In genomic region chr4:149999931-150000555, GRCm38 (mm10) we compare ENCODE assay signal across 11 mouse cellular contexts. TPM values are rescaled to one million over a fixed set of nuclear protein-coding genes. Genes with fewer than 3 reads are reported as not detected.
DNase-seq lines count a peak whose midpoint lies in the region; ATAC-seq and TF ChIP-seq lines count a peak whose summit lies in the region.
"Had no signal": no experiment of that assay in that cellular context is flagged by ENCODE, and none has a peak within 500 bp of the region (broad histone marks: within the 10 kb centered on the region; RNA-seq: fewer than 3 reads in every experiment).

No protein-coding gene starts in this region.

- DNase-seq in cerebellum, postnatal 25 days, result peak; percentile 12 to 21
- DNase-seq in cerebellum, postnatal 36 days, result no peak
- DNase-seq in kidney, adult 9 months, result peak; percentile 42
- no peak for DNase-seq in kidney, postnatal 14 days
- DNase-seq in gastrocnemius, postnatal 10 days, result no peak

- no peaks in the 10 kb centered on the region for H3K36me3 ChIP-seq in limb, embryonic 15.5 days
- H3K36me3 ChIP-seq in forebrain, embryonic 15.5 days, result no peaks in the 10 kb centered on the region
- H3K36me3 ChIP-seq: hindbrain, embryonic 12.5 days; neural tube, embryonic 12.5 days had no signal

- H3K4me1 ChIP-seq in embryonic fibroblast, embryonic 13.5 days (ENCODE audit: control insufficient read depth, insufficient read depth, low read length), result peaks cover 23% of the 10 kb centered on the region
- H3K4me1 ChIP-seq in limb, embryonic 15.5 days, result peaks cover 56% of the 10 kb centered on the region
- H3K4me1 ChIP-seq in forebrain, embryonic 15.5 days, result no peaks in the 10 kb centered on the region
- H3K4me1 ChIP-seq: neural tube, embryonic 12.5 days had no signal

- no peaks in the 10 kb centered on the region for H3K27me3 ChIP-seq in limb, embryonic 15.5 days
- H3K27me3 ChIP-seq in forebrain, embryonic 15.5 days, result no peaks in the 10 kb centered on the region
- H3K27me3 ChIP-seq: hindbrain, embryonic 12.5 days; neural tube, embryonic 12.5 days had no signal

- TF ChIP-seq POLR2A in embryonic fibroblast, embryonic 13.5 days (IDR thresholded peaks at IDR 0.05; ENCODE audit: low read depth, low read length), result no peak

- no peak for TF ChIP-seq CTCF in embryonic fibroblast, embryonic 13.5 days (IDR thresholded peaks at IDR 0.05; ENCODE audit: borderline replicate concordance, insufficient read depth, low read length)

- no peak overlapping the region for H3K4me3 ChIP-seq in embryonic fibroblast, embryonic 13.5 days (ENCODE audit: insufficient read depth, low read length)
- no peak overlapping the region for H3K4me3 ChIP-seq in limb, embryonic 15.5 days
- no peak overlapping the region for H3K4me3 ChIP-seq in forebrain, embryonic 15.5 days
- H3K4me3 ChIP-seq: hindbrain, embryonic 12.5 days; neural tube, embryonic 12.5 days had no signal

- no peak for ATAC-seq in limb, embryonic 15.5 days (ENCODE audit: insufficient number of reproducible peaks, low FRiP score, low TSS enrichment, low read depth)
- no peak for ATAC-seq in forebrain, embryonic 15.5 days (replicated peaks)

- no peak overlapping the region for H3K4me2 ChIP-seq in limb, embryonic 15.5 days
- H3K4me2 ChIP-seq in forebrain, embryonic 15.5 days (replicated peaks), result no peak overlapping the region
- H3K4me2 ChIP-seq: hindbrain, embryonic 12.5 days; midbrain, embryonic 11.5 days; neural tube, embryonic 12.5 days had no signal

- H3K9ac ChIP-seq in limb, embryonic 15.5 days, result no peak overlapping the region
- no peak overlapping the region for H3K9ac ChIP-seq in forebrain, embryonic 15.5 days (replicated peaks)
- H3K9ac ChIP-seq: hindbrain, embryonic 12.5 days; neural tube, embryonic 12.5 days had no signal

- 85% methylated on average over 15 of the region's 15 CpGs for WGBS in limb, embryonic 15.5 days
- 87% methylated on average over 15 of the region's 15 CpGs for WGBS in forebrain, embryonic 15.5 days

- H3K9me3 ChIP-seq in limb, embryonic 15.5 days, result no peaks in the 10 kb centered on the region
- no peaks in the 10 kb centered on the region for H3K9me3 ChIP-seq in forebrain, embryonic 15.5 days
- H3K9me3 ChIP-seq: hindbrain, embryonic 12.5 days; neural tube, embryonic 12.5 days had no signal

- H3K27ac ChIP-seq in embryonic fibroblast, embryonic 13.5 days (ENCODE audit: insufficient read depth, low read length), result peak overlapping the region; percentile 0; the same call in 1 of the 2 replicates
- peak overlapping the region; percentile 22; the same call in 1 of the 2 replicates for H3K27ac ChIP-seq in limb, embryonic 15.5 days
- H3K27ac ChIP-seq in forebrain, embryonic 15.5 days (replicated peaks), result no peak overlapping the region
- H3K27ac ChIP-seq: neural tube, embryonic 12.5 days had no signal

RNA-seq across cellular contexts. Expression of gene H6pd, which starts 8.8 kb away (rescaled TPM):
- polyA plus RNA-seq in embryonic fibroblast, embryonic 13.5 days (2011; ENCODE audit: insufficient read length, low read depth, missing spikeins), result 59.2 and 64.8 TPM in 2 replicates
- polyA plus RNA-seq in limb, embryonic 15.5 days (2015; fragmentation: Nextera tagmentation; extraction: Ambion mirVana), result 13.1 and 13.4 TPM in 2 replicates
- polyA plus RNA-seq in forebrain, embryonic 15.5 days (2015; fragmentation: Nextera tagmentation; extraction: Ambion mirVana), result 1.2 and 1.5 TPM in 2 replicates
- total RNA-seq in gastrocnemius, postnatal 10 days (2021), result 10 to 100 TPM; 57.1 to 61.3 TPM

RNA-seq across cellular contexts. Expression of gene Spsb1, which starts 45.2 kb away (rescaled TPM):
- polyA plus RNA-seq in embryonic fibroblast, embryonic 13.5 days (2011; ENCODE audit: insufficient read length, low read depth, missing spikeins), result 36.4 and 40.9 TPM in 2 replicates
- 24.6 and 27.1 TPM in 2 replicates for polyA plus RNA-seq in limb, embryonic 15.5 days (2015; fragmentation: Nextera tagmentation; extraction: Ambion mirVana)
- 6.0 and 6.8 TPM in 2 replicates for polyA plus RNA-seq in forebrain, embryonic 15.5 days (2015; fragmentation: Nextera tagmentation; extraction: Ambion mirVana)
- 10 to 100 TPM; 18.9 to 21.1 TPM for total RNA-seq in gastrocnemius, postnatal 10 days (2021)

Comparison
In these comparisons a context has a peak if more than half of its experiments do, and no peak if none do; other contexts are left out.
1. DNase-seq: peak in cerebellum, postnatal 25 days (2 of 2) and kidney, adult 9 months (single experiment); none in cerebellum, postnatal 36 days (0 of 2), kidney, postnatal 14 days (single experiment) and gastrocnemius, postnatal 10 days (single experiment).